In the genomic region with DNA sequence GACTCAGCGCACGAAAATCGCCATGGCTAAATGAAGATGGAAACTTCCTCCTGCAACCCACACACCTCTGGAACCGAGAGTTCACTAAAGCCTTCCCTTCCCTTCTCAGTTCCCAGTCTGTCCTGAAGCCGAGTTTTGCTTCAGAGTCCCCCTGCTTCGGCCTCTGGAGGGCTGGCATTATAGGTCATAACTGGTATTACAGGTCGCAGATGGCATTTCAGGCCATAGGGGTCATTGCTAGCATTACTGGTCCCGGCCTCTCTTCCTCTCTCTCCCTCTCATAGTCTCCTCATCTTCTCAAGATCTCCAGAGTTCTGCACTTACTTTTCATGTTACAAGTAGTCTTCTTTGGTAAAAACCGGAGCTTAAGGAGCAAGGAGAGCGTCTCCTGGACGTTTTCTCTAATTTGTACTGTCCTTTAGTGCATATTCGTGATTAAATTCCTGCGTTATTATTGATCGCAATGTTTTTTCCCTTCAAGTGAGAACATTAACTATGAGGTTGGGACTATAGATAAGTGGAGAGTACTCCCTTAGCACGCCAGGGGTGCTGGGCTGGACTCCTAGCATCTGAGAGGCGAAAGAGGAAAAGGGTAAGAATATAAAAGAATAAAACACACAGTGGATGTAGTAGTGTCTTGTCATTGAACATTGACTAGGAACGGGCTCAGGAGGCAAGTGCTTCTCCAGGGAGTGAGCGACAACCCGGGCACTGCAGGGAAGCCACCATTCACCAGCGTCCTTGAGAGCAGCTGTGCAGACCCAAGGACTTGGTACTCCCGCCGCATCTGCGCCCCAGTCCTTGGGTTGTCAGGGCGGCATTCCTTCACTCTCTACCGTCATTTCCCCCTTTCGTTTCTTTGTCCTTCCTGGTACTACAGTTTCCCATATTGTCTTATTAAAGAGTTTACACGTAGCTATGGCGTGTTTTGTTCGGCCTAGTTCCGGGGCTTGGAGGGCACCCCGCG, we compare ENCODE assay signal across 8 mouse cellular contexts. TPM values are rescaled to one million over a fixed set of nuclear protein-coding genes. Genes with fewer than 3 reads are reported as not detected.
DNase-seq lines count a peak whose midpoint lies in the region; ATAC-seq and TF ChIP-seq lines count a peak whose summit lies in the region.

No protein-coding gene starts in this region.

- in situ Hi-C loops in ES-E14 (cut with MboI; ENCODE audit: low sequenced_read_pairs in 2 of 2, unreplicated experiment in 2 of 2): no loop called here

- H3K27me3 ChIP-seq in heart, embryonic 12.5 days (replicated peaks): no peaks in the 10 kb centered on the region
- H3K27me3 ChIP-seq in hindbrain, embryonic 16.5 days (replicated peaks; ENCODE audit: control insufficient read depth, insufficient read depth, low read length): no peaks in the 10 kb centered on the region
- H3K27me3 ChIP-seq in liver, embryonic 13.5 days: peaks cover 17% of the 10 kb centered on the region; the same call in 1 of the 2 replicates

- peak; percentile 38 for ATAC-seq in heart, embryonic 12.5 days (ENCODE audit: insufficient number of reproducible peaks, low FRiP score)
- ATAC-seq in hindbrain, embryonic 16.5 days: peak; percentile 57; the same call in 1 of the 2 replicates
- peak; percentile 42 for ATAC-seq in liver, embryonic 13.5 days (ENCODE audit: low read depth)

- H3K36me3 ChIP-seq in heart, embryonic 12.5 days: 0 out of 2 replicates have a peak, but pooled peaks cover 2% of the 10 kb centered on the region
- H3K36me3 ChIP-seq in ES-E14 (ENCODE audit: control insufficient read depth, insufficient read depth, low read length, poor library complexity, severe bottlenecking): no peaks in the 10 kb centered on the region
- H3K36me3 ChIP-seq in hindbrain, embryonic 16.5 days (ENCODE audit: control insufficient read depth, insufficient read depth, low read length): no peaks in the 10 kb centered on the region
- H3K36me3 ChIP-seq in liver, embryonic 13.5 days: no peaks in the 10 kb centered on the region

- H3K27ac ChIP-seq in heart, embryonic 12.5 days (ENCODE audit: poor library complexity, severe bottlenecking): peak overlapping the region; percentile 72
- peak overlapping the region; percentile 52; the same call in 1 of the 2 replicates for H3K27ac ChIP-seq in ES-E14 (ENCODE audit: insufficient read depth, low read depth, low read length, poor library complexity, severe bottlenecking)
- peak overlapping the region; percentile 87 for H3K27ac ChIP-seq in hindbrain, embryonic 16.5 days (ENCODE audit: low read depth, low read length)
- H3K27ac ChIP-seq in liver, embryonic 13.5 days: peak overlapping the region; percentile 56
- H3K27ac ChIP-seq in olfactory bulb, adult 2 months (ENCODE audit: insufficient read depth, low read depth, low read length): peak overlapping the region; percentile 90

- WGBS in heart, embryonic 12.5 days: 14% methylated on average over 32 of the region's 32 CpGs
- WGBS in hindbrain, embryonic 16.5 days: 11% methylated on average over 32 of the region's 32 CpGs
- WGBS in liver, embryonic 13.5 days (ENCODE audit: insufficient replicate concordance): 18% methylated on average over 32 of the region's 32 CpGs
- 27% methylated on average over 32 of the region's 32 CpGs for WGBS in olfactory bulb, adult 2 months

- peaks cover 36% of the 10 kb centered on the region for H3K4me1 ChIP-seq in heart, embryonic 12.5 days (replicated peaks)
- H3K4me1 ChIP-seq in ES-E14 (ENCODE audit: control insufficient read depth in 2 of 2, insufficient read depth in 2 of 2, low read length in 2 of 2, poor library complexity in 1 of 2): peaks cover 2 to 4% of the 10 kb centered on the region in 2 experiments; a peak in 1 of 4 replicates
- peaks cover 22% of the 10 kb centered on the region for H3K4me1 ChIP-seq in hindbrain, embryonic 16.5 days (ENCODE audit: control insufficient read depth, insufficient read depth, low read depth, low read length)
- peaks cover 47% of the 10 kb centered on the region for H3K4me1 ChIP-seq in liver, embryonic 13.5 days (replicated peaks)
- peaks cover 10% of the 10 kb centered on the region for H3K4me1 ChIP-seq in olfactory bulb, adult 2 months (ENCODE audit: control insufficient read depth, insufficient read depth, low read length)

- TF ChIP-seq CTCF in olfactory bulb, adult 2 months (IDR thresholded peaks at IDR 0.05; ENCODE audit: insufficient read depth, low read depth, low read length): no peak

- no peak for TF ChIP-seq POLR2A in olfactory bulb, adult 2 months (IDR thresholded peaks at IDR 0.05; ENCODE audit: insufficient read depth, low read depth, low read length)

- peak overlapping the region; percentile 90 for H3K9ac ChIP-seq in heart, embryonic 12.5 days
- peak overlapping the region; percentile 82 for H3K9ac ChIP-seq in ES-E14 (ENCODE audit: insufficient read depth, low read depth, low read length, poor library complexity, severe bottlenecking)
- peak overlapping the region; percentile 88 for H3K9ac ChIP-seq in hindbrain, embryonic 16.5 days (ENCODE audit: low read depth, low read length)
- peak overlapping the region; percentile 79 for H3K9ac ChIP-seq in liver, embryonic 13.5 days

- peak overlapping the region; percentile 72 for H3K4me2 ChIP-seq in heart, embryonic 12.5 days
- peak overlapping the region; percentile 82 for H3K4me2 ChIP-seq in hindbrain, embryonic 16.5 days (ENCODE audit: low read length)
- H3K4me2 ChIP-seq in liver, embryonic 13.5 days: peak overlapping the region; percentile 94

- no peak for DNase-seq in heart, adult 9 months (ENCODE audit: low spot score in 2 of 2)
- peak; percentile 46 for DNase-seq in ES-E14 (ENCODE audit: low read depth, low spot score)
- peak; percentile 27 for DNase-seq in embryo, embryonic 9.5 days (ENCODE audit: extremely low spot score)
- peak; percentile 17 for DNase-seq in liver, embryonic 13.5 days
- DNase-seq in urinary bladder, postnatal 36 days (ENCODE audit: low spot score in 2 of 2): no peak

- no peaks in the 10 kb centered on the region for H3K9me3 ChIP-seq in heart, embryonic 12.5 days (replicated peaks)
- no peaks in the 10 kb centered on the region for H3K9me3 ChIP-seq in ES-E14 (ENCODE audit: control insufficient read depth, insufficient read depth, low read depth, low read length)
- H3K9me3 ChIP-seq in hindbrain, embryonic 16.5 days (ENCODE audit: control insufficient read depth, low read length): no peaks in the 10 kb centered on the region
- no peaks in the 10 kb centered on the region; the same call in 1 of the 2 replicates for H3K9me3 ChIP-seq in liver, embryonic 13.5 days (replicated peaks)

- H3K4me3 ChIP-seq in heart, embryonic 12.5 days: peak overlapping the region; percentile 71
- peak overlapping the region; percentile 77 to 83 for H3K4me3 ChIP-seq in ES-E14 (ENCODE audit: insufficient read depth in 1 of 2, low read depth in 1 of 2, low read length in 2 of 2, poor library complexity in 1 of 2, severe bottlenecking in 1 of 2)
- peak overlapping the region; percentile 83 for H3K4me3 ChIP-seq in hindbrain, embryonic 16.5 days (ENCODE audit: low read length)
- peak overlapping the region; percentile 72 for H3K4me3 ChIP-seq in liver, embryonic 13.5 days (replicated peaks)
- H3K4me3 ChIP-seq in olfactory bulb, adult 2 months (ENCODE audit: insufficient read depth, low read depth, low read length): peak overlapping the region; percentile 94

TF ChIP-seq in ES-E14, 5 proteins besides CTCF, POLR2A, EP300 and RAD21:
- TF ChIP-seq ZNF384 (IDR thresholded peaks at IDR 0.05; ENCODE audit: low read depth, low read length) (no peak), ZC3H11A (IDR thresholded peaks at IDR 0.05; ENCODE audit: borderline replicate concordance, low read depth, low read length) (no peak), CHD2 (IDR thresholded peaks at IDR 0.05; ENCODE audit: low read depth, low read length) (no peak), HCFC1 (IDR thresholded peaks at IDR 0.05; ENCODE audit: borderline replicate concordance, insufficient read depth, low read length) (no peak), MAFK (IDR thresholded peaks at IDR 0.05; ENCODE audit: insufficient read depth, low read depth, low read length) (no peak)

RNA-seq across cellular contexts. Expression of gene Ano6, which starts 0.8 kb away (rescaled TPM):
- 45.7 and 49.5 TPM in 2 replicates for polyA plus RNA-seq in heart, embryonic 12.5 days (2016; fragmentation: Nextera tagmentation; extraction: Ambion mirVana)
- 48.6 and 51.0 TPM in 2 replicates for total RNA-seq in ES-E14 (2012; rRNA removed)
- polyA plus RNA-seq in hindbrain, embryonic 16.5 days (2015; fragmentation: Nextera tagmentation; extraction: Ambion mirVana): 25.0 and 30.6 TPM in 2 replicates
- polyA plus RNA-seq in liver, embryonic 13.5 days (2015; fragmentation: Nextera tagmentation; extraction: Ambion mirVana): 7.8 and 10.6 TPM in 2 replicates
- not detected in 2 replicates for polyA plus RNA-seq in olfactory bulb, adult 2 months (2012; ENCODE audit: insufficient read depth, insufficient read length, low replicate concordance, missing spikeins)

Comparison
In these comparisons a context has a peak if more than half of its experiments do, and no peak if none do; other contexts are left out.
1. DNase-seq: peak in ES-E14 (single experiment), embryo, embryonic 9.5 days (single experiment) and liver, embryonic 13.5 days (single experiment); none in heart, adult 9 months (0 of 2) and urinary bladder, postnatal 36 days (0 of 2).
2. Peak in every context shown above with its lines, with median percentiles within 50 percentile points of each other: ATAC-seq, H3K27ac ChIP-seq, H3K4me2 ChIP-seq, H3K4me3 ChIP-seq and H3K9ac ChIP-seq.